Mouse (Mus musculus) limb, embryonic 11.5 days (tissue): ENCODE results near the gene Osbpl11. TPM values are rescaled to one million over a fixed set of nuclear protein-coding genes. Genes with fewer than 3 reads are reported as not detected.
A peak's percentile ranks its signal among the peaks of the same experiment; 100 is the strongest.
"Not testable (repeated sequence)": the region's sequence is repeated elsewhere in the genome, so short reads cannot be mapped to it uniquely, and the experiment has no call there.

Source experiments
- ATAC-seq: fragments of 200-750 bp; cut with Nextera tagmentation; 2 replicates; pipeline ENCODE4 v1.8.0; 2017; ENCODE audit warnings: low read depth; ENCODE audit not compliant: insufficient number of reproducible peaks, low FRiP score, low TSS enrichment
- DNase-seq: peaks from one replicate; pipeline ENCODE4 v3.0.0-alpha.2; 2015; ENCODE audit warnings: low spot score
- H3K27ac ChIP-seq: fragments of 300-500 bp; sonication (generic); replicated peaks from 2 replicates; pipeline ENCODE4 v1.5.1; 2014; ENCODE audit warnings: low read depth, mild to moderate bottlenecking, low read length
- H3K27me3 ChIP-seq: fragments of 300-500 bp; sonication (generic); 2 replicates; pipeline ENCODE4 v1.6.1; 2014; ENCODE audit warnings: mild to moderate bottlenecking, low read length, mixed read lengths; ENCODE audit not compliant: control insufficient read depth, insufficient read depth
- H3K36me3 ChIP-seq: fragments of 300-500 bp; sonication (generic); 2 replicates; pipeline ENCODE4 v1.6.1; 2014; ENCODE audit warnings: mild to moderate bottlenecking, low read length, moderate library complexity, mixed read lengths; ENCODE audit not compliant: control insufficient read depth, insufficient read depth
- H3K4me1 ChIP-seq: fragments of 300-500 bp; sonication (generic); 2 replicates; pipeline ENCODE4 v1.6.1; 2014; ENCODE audit warnings: low read length, mixed read lengths; ENCODE audit not compliant: control insufficient read depth, insufficient read depth
- H3K4me2 ChIP-seq: fragments of 300-500 bp; sonication (generic); 2 replicates; pipeline ENCODE4 v1.6.1; 2014; ENCODE audit warnings: low read depth, mild to moderate bottlenecking, moderate library complexity; ENCODE audit not compliant: severe bottlenecking
- H3K4me3 ChIP-seq: fragments of 300-500 bp; sonication (generic); 2 replicates; pipeline ENCODE4 v1.5.1; 2014; ENCODE audit warnings: low read depth, low read length
- H3K9ac ChIP-seq: fragments of 300-500 bp; sonication (generic); 2 replicates; pipeline ENCODE4 v1.6.1; 2014; ENCODE audit warnings: mild to moderate bottlenecking, low read length
- H3K9me3 ChIP-seq: fragments of 300-500 bp; sonication (generic); 2 replicates; pipeline ENCODE4 v1.6.1; 2016; ENCODE audit warnings: low read length; ENCODE audit not compliant: control insufficient read depth
- WGBS: fragments of 180-500 bp; shearing (Covaris S2); extraction: QIAGEN DNeasy Blood & Tissue Kit; methylation state at CpG from one replicate; pipeline ENCODE4 v1.1.7; 2014; 5-methylcytosine and 5-hydroxymethylcytosine counted together
- polyA plus RNA-seq: library from polyadenylated mRNA; unstranded; fragments of >200 nt; fragmentation: Nextera tagmentation; extraction: Ambion mirVana; gene quantifications from 2 replicates; pipeline ENCODE4 v1.2.1, GENCODE M21; 2014

Gene Osbpl11
- polyA plus RNA-seq, 1 experiment from 2014 or later = 23.3 TPM

GRCm38 (mm10) chr16:33154992-33155391 is 29.9 kb upstream of the Osbpl11 start:
- H3K4me1 ChIP-seq = no peaks in the 10 kb centered on the region
- H3K4me3 ChIP-seq = no peak overlapping the region
- 51% methylated on average over 4 of the region's 4 CpGs for WGBS
- ATAC-seq = no peak
- H3K36me3 ChIP-seq = no peaks in the 10 kb centered on the region
- H3K27me3 ChIP-seq = no peaks in the 10 kb centered on the region
- H3K4me2 ChIP-seq = no peak overlapping the region
- peak; percentile 41 for DNase-seq
- H3K27ac ChIP-seq = no peak overlapping the region
- H3K9me3 ChIP-seq = no peaks in the 10 kb centered on the region
- H3K9ac ChIP-seq = no peak overlapping the region

- no peak overlapping the region for H3K4me3 ChIP-seq
- no peak overlapping the region for H3K27ac ChIP-seq
- DNase-seq (no peak), ATAC-seq (no peak)
- H3K36me3 ChIP-seq = no peaks in the 10 kb centered on the region
- no peak overlapping the region for H3K9ac ChIP-seq
- no peaks in the 10 kb centered on the region for H3K27me3 ChIP-seq
- WGBS = 89% methylated on average over 11 of the region's 11 CpGs
- no peaks in the 10 kb centered on the region for H3K4me1 ChIP-seq
- H3K4me2 ChIP-seq = no peak overlapping the region
- H3K9me3 ChIP-seq = no peaks in the 10 kb centered on the region
Observed at GRCm38 (mm10) chr16:33158006-33158405, 26.9 kb upstream of the Osbpl11 start.

GRCm38 (mm10) chr16:33158590-33159071 is 26.2 kb upstream of the Osbpl11 start:
- no peak overlapping the region for H3K9ac ChIP-seq
- no peak overlapping the region for H3K27ac ChIP-seq
- no peaks in the 10 kb centered on the region for H3K9me3 ChIP-seq
- no peaks in the 10 kb centered on the region for H3K4me1 ChIP-seq
- H3K36me3 ChIP-seq = no peaks in the 10 kb centered on the region
- H3K27me3 ChIP-seq = no peaks in the 10 kb centered on the region
- WGBS = 94% methylated on average over 14 of the region's 14 CpGs
- no peak overlapping the region for H3K4me3 ChIP-seq
- H3K4me2 ChIP-seq = no peak overlapping the region
- DNase-seq = no peak
- ATAC-seq = no peak

- no peak overlapping the region for H3K9ac ChIP-seq
- H3K4me3 ChIP-seq = no peak overlapping the region
- ATAC-seq (no peak), DNase-seq (no peak)
- no peaks in the 10 kb centered on the region for H3K4me1 ChIP-seq
- H3K27me3 ChIP-seq = no peaks in the 10 kb centered on the region
- H3K4me2 ChIP-seq = no peak overlapping the region
- H3K9me3 ChIP-seq = no peaks in the 10 kb centered on the region
- no peaks in the 10 kb centered on the region for H3K36me3 ChIP-seq
- H3K27ac ChIP-seq = no peak overlapping the region
- WGBS = 89% methylated on average over 2 of the region's 2 CpGs
Observed at GRCm38 (mm10) chr16:33159363-33159762, 25.5 kb upstream of the Osbpl11 start.

- no peak overlapping the region for H3K27ac ChIP-seq
- no peaks in the 10 kb centered on the region for H3K9me3 ChIP-seq
- no peaks in the 10 kb centered on the region for H3K36me3 ChIP-seq
- ATAC-seq = no peak
- H3K4me2 ChIP-seq = no peak overlapping the region
- no peak for DNase-seq
- WGBS = 76% methylated on average over 13 of the region's 13 CpGs
- no peak overlapping the region for H3K9ac ChIP-seq
- H3K4me1 ChIP-seq = no peaks in the 10 kb centered on the region
- no peak overlapping the region for H3K4me3 ChIP-seq
- no peaks in the 10 kb centered on the region for H3K27me3 ChIP-seq
Observed at GRCm38 (mm10) chr16:33163330-33164090, 21.4 kb upstream of the Osbpl11 start.

- H3K9me3 ChIP-seq, H3K4me3 ChIP-seq, H3K36me3 ChIP-seq, H3K27ac ChIP-seq, H3K27me3 ChIP-seq, ATAC-seq, H3K4me2 ChIP-seq, H3K4me1 ChIP-seq, H3K9ac ChIP-seq: not testable (repeated sequence)
- peak; percentile 62 for DNase-seq
- WGBS = 64% methylated on average over 6 of the region's 6 CpGs
Observed at GRCm38 (mm10) chr16:33166284-33166683, 18.6 kb upstream of the Osbpl11 start.

- Histone ChIP-seq H3K9ac (no peak overlapping the region), H3K27ac (no peak overlapping the region), H3K4me3 (no peak overlapping the region), H3K9me3 (no peaks in the 10 kb centered on the region), H3K4me2 (no peak overlapping the region), H3K4me1 (0 out of 2 replicates have a peak, but pooled peaks cover 2% of the 10 kb centered on the region), H3K36me3 (no peaks in the 10 kb centered on the region), H3K27me3 (no peaks in the 10 kb centered on the region)
- WGBS = 46% methylated on average over 5 of the region's 5 CpGs
- DNase-seq (no peak), ATAC-seq (no peak)
Observed at GRCm38 (mm10) chr16:33167537-33167936, 17.3 kb upstream of the Osbpl11 start.

GRCm38 (mm10) chr16:33169471-33170034 is 15.3 kb upstream of the Osbpl11 start:
- 83% methylated on average over 8 of the region's 8 CpGs for WGBS
- Histone ChIP-seq H3K9ac (no peak overlapping the region), H3K4me2 (no peak overlapping the region), H3K9me3 (no peaks in the 10 kb centered on the region), H3K27me3 (no peaks in the 10 kb centered on the region), H3K36me3 (no peaks in the 10 kb centered on the region), H3K4me1 (0 out of 2 replicates have a peak, but pooled peaks cover 2% of the 10 kb centered on the region), H3K27ac (no peak overlapping the region), H3K4me3 (no peak overlapping the region)
- DNase-seq = no peak
- no peak for ATAC-seq
